11 mouse cellular contexts compared by ENCODE assay signal in the genomic region with DNA sequence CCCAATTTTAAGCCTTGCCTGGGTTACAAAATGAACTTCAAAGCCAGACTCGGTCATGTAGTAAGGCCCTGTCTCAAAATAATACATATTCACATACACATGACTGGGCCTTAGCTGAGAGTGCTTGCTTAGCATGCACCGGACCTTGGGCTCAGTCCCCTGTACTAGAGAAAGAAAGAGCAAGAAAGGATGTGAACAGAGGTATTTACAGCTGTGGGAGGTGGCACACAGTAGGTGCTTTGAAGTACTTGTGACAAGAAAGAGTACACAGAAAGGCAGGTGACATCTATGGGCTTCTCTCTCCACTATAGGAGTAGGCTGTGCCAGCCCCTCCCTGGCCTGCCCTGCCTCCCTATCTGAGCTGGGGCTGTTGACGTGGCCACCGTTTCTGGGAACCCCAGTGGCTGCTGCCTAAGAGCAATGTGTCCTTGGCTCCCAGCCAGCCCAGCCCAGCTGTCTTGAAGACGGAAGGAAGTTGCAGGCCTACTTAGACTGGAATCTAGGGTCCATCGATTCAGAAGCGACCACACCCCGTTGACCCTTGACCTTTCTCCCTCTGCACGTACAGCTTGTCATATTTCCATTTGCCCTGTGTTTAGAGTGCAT. TPM values are rescaled to one million over a fixed set of nuclear protein-coding genes. Genes with fewer than 3 reads are reported as not detected.
DNase-seq lines count a peak whose midpoint lies in the region; ATAC-seq and TF ChIP-seq lines count a peak whose summit lies in the region.
"Had no signal": no experiment of that assay in that cellular context is flagged by ENCODE, and none has a peak within 500 bp of the region (broad histone marks: within the 10 kb centered on the region; RNA-seq: fewer than 3 reads in every experiment).

No protein-coding gene starts in this region.

- H3K9me3 ChIP-seq in embryonic facial prominence, embryonic 14.5 days (ENCODE audit: control insufficient read depth, low read length) = no peaks in the 10 kb centered on the region
- no peaks in the 10 kb centered on the region for H3K9me3 ChIP-seq in embryonic facial prominence, embryonic 10.5 days
- H3K9me3 ChIP-seq in kidney, embryonic 15.5 days (replicated peaks) = no peaks in the 10 kb centered on the region
- H3K9me3 ChIP-seq in forebrain, embryonic 16.5 days (ENCODE audit: control insufficient read depth, low read length) = no peaks in the 10 kb centered on the region
- H3K9me3 ChIP-seq: embryonic facial prominence, embryonic 15.5 days; midbrain, embryonic 12.5 days had no signal

- no peak for ATAC-seq in embryonic facial prominence, embryonic 14.5 days (ENCODE audit: low read depth)
- ATAC-seq in kidney, embryonic 15.5 days (replicated peaks; ENCODE audit: low FRiP score) = 0 out of 2 replicates have a peak, but pooled peaks have one; percentile 23
- ATAC-seq in forebrain, embryonic 16.5 days = no peak

- TF ChIP-seq POLR2A in spleen, adult 2 months (IDR thresholded peaks at IDR 0.05; ENCODE audit: low read depth, low read length) = no peak

- no peak for TF ChIP-seq CTCF in spleen, adult 2 months (IDR thresholded peaks at IDR 0.05; ENCODE audit: extremely low read depth, insufficient read depth, insufficient read length, insufficient replicate concordance)

- 50% methylated on average over 9 of the region's 9 CpGs for WGBS in embryonic facial prominence, embryonic 14.5 days
- 79% methylated on average over 9 of the region's 9 CpGs for WGBS in embryonic facial prominence, embryonic 10.5 days
- WGBS in kidney, embryonic 15.5 days = 53% methylated on average over 9 of the region's 9 CpGs
- WGBS in spleen, adult 2 months = 23% methylated on average over 9 of the region's 9 CpGs
- WGBS in forebrain, embryonic 16.5 days = 60% methylated on average over 9 of the region's 9 CpGs

- H3K4me1 ChIP-seq in embryonic facial prominence, embryonic 14.5 days (ENCODE audit: control insufficient read depth, insufficient read depth, low read length) = peaks cover 12% of the 10 kb centered on the region; the same call in 1 of the 2 replicates
- H3K4me1 ChIP-seq in embryonic facial prominence, embryonic 10.5 days = peaks cover 20% of the 10 kb centered on the region
- peaks cover 33% of the 10 kb centered on the region for H3K4me1 ChIP-seq in kidney, embryonic 15.5 days
- peaks cover 54% of the 10 kb centered on the region for H3K4me1 ChIP-seq in spleen, adult 2 months (ENCODE audit: control insufficient read depth, insufficient read depth, insufficient read length)
- H3K4me1 ChIP-seq in forebrain, embryonic 16.5 days (replicated peaks; ENCODE audit: control insufficient read depth, insufficient read depth, low read length) = no peaks in the 10 kb centered on the region

- H3K36me3 ChIP-seq in embryonic facial prominence, embryonic 14.5 days (ENCODE audit: control insufficient read depth, insufficient read depth, low read length) = no peaks in the 10 kb centered on the region
- no peaks in the 10 kb centered on the region for H3K36me3 ChIP-seq in embryonic facial prominence, embryonic 10.5 days (replicated peaks)
- H3K36me3 ChIP-seq in kidney, embryonic 15.5 days = no peaks in the 10 kb centered on the region
- peaks cover 32% of the 10 kb centered on the region for H3K36me3 ChIP-seq in spleen, adult 2 months (ENCODE audit: control insufficient read depth, insufficient read depth, low read length)
- H3K36me3 ChIP-seq in forebrain, embryonic 16.5 days (ENCODE audit: control insufficient read depth, insufficient read depth) = no peaks in the 10 kb centered on the region
- H3K36me3 ChIP-seq: midbrain, embryonic 12.5 days had no signal

- H3K27me3 ChIP-seq in embryonic facial prominence, embryonic 14.5 days (replicated peaks; ENCODE audit: control insufficient read depth, insufficient read depth, low read length) = no peaks in the 10 kb centered on the region
- no peaks in the 10 kb centered on the region for H3K27me3 ChIP-seq in embryonic facial prominence, embryonic 10.5 days (replicated peaks; ENCODE audit: low read depth, poor library complexity, severe bottlenecking)
- no peaks in the 10 kb centered on the region for H3K27me3 ChIP-seq in kidney, embryonic 15.5 days
- no peaks in the 10 kb centered on the region for H3K27me3 ChIP-seq in spleen, adult 2 months (ENCODE audit: control insufficient read depth, insufficient read depth, low read length)
- no peaks in the 10 kb centered on the region for H3K27me3 ChIP-seq in forebrain, embryonic 16.5 days (replicated peaks; ENCODE audit: control insufficient read depth, insufficient read depth, low read length)
- H3K27me3 ChIP-seq: CH12.LX; embryonic facial prominence, embryonic 15.5 days; midbrain, embryonic 12.5 days had no signal

- no peak overlapping the region for H3K4me2 ChIP-seq in embryonic facial prominence, embryonic 14.5 days (ENCODE audit: low read depth, low read length)
- no peak overlapping the region for H3K4me2 ChIP-seq in kidney, embryonic 15.5 days
- H3K4me2 ChIP-seq in forebrain, embryonic 16.5 days (ENCODE audit: low read length) = no peak overlapping the region
- H3K4me2 ChIP-seq: embryonic facial prominence, embryonic 15.5 days; midbrain, embryonic 12.5 days had no signal

- H3K27ac ChIP-seq in embryonic facial prominence, embryonic 14.5 days (replicated peaks; ENCODE audit: low read depth, low read length) = no peak overlapping the region
- no peak overlapping the region for H3K27ac ChIP-seq in embryonic facial prominence, embryonic 10.5 days (replicated peaks)
- H3K27ac ChIP-seq in kidney, embryonic 15.5 days = no peak overlapping the region
- peak overlapping the region; percentile 45 for H3K27ac ChIP-seq in spleen, adult 2 months (ENCODE audit: insufficient read depth, low read length)
- H3K27ac ChIP-seq in forebrain, embryonic 16.5 days (ENCODE audit: low read length) = no peak overlapping the region
- H3K27ac ChIP-seq: embryonic facial prominence, embryonic 15.5 days; midbrain, embryonic 12.5 days had no signal

- no peak overlapping the region for H3K4me3 ChIP-seq in embryonic facial prominence, embryonic 14.5 days (ENCODE audit: low read depth, low read length)
- H3K4me3 ChIP-seq in embryonic facial prominence, embryonic 10.5 days = no peak overlapping the region
- H3K4me3 ChIP-seq in kidney, embryonic 15.5 days (replicated peaks) = no peak overlapping the region
- H3K4me3 ChIP-seq in spleen, adult 2 months (ENCODE audit: extremely low read depth, insufficient read depth, insufficient read length) = no peak overlapping the region
- H3K4me3 ChIP-seq in forebrain, embryonic 16.5 days (replicated peaks; ENCODE audit: low read length) = no peak overlapping the region
- H3K4me3 ChIP-seq: embryonic facial prominence, embryonic 15.5 days; midbrain, embryonic 12.5 days had no signal

- DNase-seq in embryonic facial prominence, embryonic 14.5 days (ENCODE audit: low spot score) = peak; percentile 64
- DNase-seq in embryonic facial prominence, embryonic 10.5 days (ENCODE audit: low spot score) = no peak
- DNase-seq in ES-CJ7 (ENCODE audit: low read depth, low spot score) = peak; percentile 16
- DNase-seq in gastrocnemius, adult 8-10 months (ENCODE audit: low spot score in 2 of 2) = peak; percentile 79 to 83
- peak; percentile 95 for DNase-seq in lung, postnatal 10 days
- peak; percentile 57 to 74 for DNase-seq in spleen, adult 2 months (ENCODE audit: low read depth in 1 of 2, low spot score in 2 of 2)

- no peak overlapping the region for H3K9ac ChIP-seq in embryonic facial prominence, embryonic 14.5 days (ENCODE audit: low read depth, low read length)
- no peak overlapping the region for H3K9ac ChIP-seq in kidney, embryonic 15.5 days
- H3K9ac ChIP-seq in forebrain, embryonic 16.5 days (replicated peaks; ENCODE audit: low read depth, low read length) = no peak overlapping the region
- H3K9ac ChIP-seq: embryonic facial prominence, embryonic 15.5 days; midbrain, embryonic 12.5 days had no signal

RNA-seq across cellular contexts. Expression of gene Il4ra, which starts 9.3 kb away (rescaled TPM):
- 10.2 and 11.4 TPM in 2 replicates for polyA plus RNA-seq in embryonic facial prominence, embryonic 14.5 days (2014; fragmentation: Nextera tagmentation; extraction: Ambion mirVana)
- polyA plus RNA-seq in embryonic facial prominence, embryonic 10.5 days (2016; fragmentation: Nextera tagmentation; extraction: Ambion mirVana) = 3.7 and 4.9 TPM in 2 replicates
- 1 to 10 TPM; 2.5 to 6.2 (median 3.5) TPM for total RNA-seq in gastrocnemius, adult 8-10 months (2022)
- polyA plus RNA-seq in kidney, embryonic 15.5 days (2015; fragmentation: Nextera tagmentation; extraction: Ambion mirVana) = 8.6 and 10.4 TPM in 2 replicates
- 83.4 and 91.5 TPM in 2 replicates for polyA plus RNA-seq in spleen, adult 2 months (2012; rRNA removed)
- 2.4 and 2.5 TPM in 2 replicates for polyA plus RNA-seq in forebrain, embryonic 16.5 days (2015; fragmentation: Nextera tagmentation; extraction: Ambion mirVana)

RNA-seq across cellular contexts. Expression of gene Il21r, which starts 42.0 kb away (rescaled TPM):
- polyA plus RNA-seq in embryonic facial prominence, embryonic 14.5 days (2014; fragmentation: Nextera tagmentation; extraction: Ambion mirVana) = 0.26 and 0.46 TPM in 2 replicates
- polyA plus RNA-seq in embryonic facial prominence, embryonic 10.5 days (2016; fragmentation: Nextera tagmentation; extraction: Ambion mirVana) = 0.35 and 0.38 TPM in 2 replicates
- total RNA-seq in gastrocnemius, adult 8-10 months (2022) = not detected
- polyA plus RNA-seq in kidney, embryonic 15.5 days (2015; fragmentation: Nextera tagmentation; extraction: Ambion mirVana) = 0.24 and 0.31 TPM in 2 replicates
- polyA plus RNA-seq in spleen, adult 2 months (2012; rRNA removed) = 138 and 180 TPM in 2 replicates
- 0.22 and 0.37 TPM in 2 replicates for polyA plus RNA-seq in forebrain, embryonic 16.5 days (2015; fragmentation: Nextera tagmentation; extraction: Ambion mirVana)

Comparison
In these comparisons a context has a peak if more than half of its experiments do, and no peak if none do; other contexts are left out.
1. RNA of gene Il21r, which starts 42.0 kb away (polyA plus RNA-seq): 138 to 180 TPM in spleen, adult 2 months; 0.26 to 0.46 TPM in embryonic facial prominence, embryonic 14.5 days, 0.22 to 0.37 TPM in forebrain, embryonic 16.5 days, 0.35 to 0.38 TPM in embryonic facial prominence, embryonic 10.5 days and 0.24 to 0.31 TPM in kidney, embryonic 15.5 days; every median in the first group is over 10 times any median in the second.